Mouse (Mus musculus) hindbrain, postnatal 0 days (tissue): ENCODE results near the gene Mipol1. TPM values are rescaled to one million over a fixed set of nuclear protein-coding genes. Genes with fewer than 3 reads are reported as not detected.
"Not testable (repeated sequence)": the region's sequence is repeated elsewhere in the genome, so short reads cannot be mapped to it uniquely, and the experiment has no call there.

Experiments
- ATAC-seq: fragments of 200-750 bp; cut with Nextera tagmentation; 2 replicates; pipeline ENCODE4 v1.8.0; 2017; ENCODE audit warnings: mild to moderate bottlenecking, moderate TSS enrichment, moderate library complexity
- DNase-seq: peaks from one replicate; pipeline ENCODE4 v3.0.0-alpha.2; 2015; ENCODE audit warnings: low spot score
- H3K27ac ChIP-seq: fragments of 300-500 bp; sonication (generic); 2 replicates; pipeline ENCODE4 v1.5.1; 2014; ENCODE audit warnings: mild to moderate bottlenecking
- H3K27me3 ChIP-seq: fragments of 300-500 bp; sonication (generic); 2 replicates; pipeline ENCODE4 v1.6.1; 2014; ENCODE audit warnings: low read length, mixed read lengths; ENCODE audit not compliant: insufficient read depth
- H3K36me3 ChIP-seq: fragments of 300-500 bp; sonication (generic); 2 replicates; pipeline ENCODE4 v1.6.1; 2014; ENCODE audit warnings: low read length, mixed read lengths; ENCODE audit not compliant: insufficient read depth
- H3K4me1 ChIP-seq: fragments of 300-500 bp; sonication (generic); 2 replicates; pipeline ENCODE4 v1.6.1; 2014; ENCODE audit warnings: antibody characterized with exemption, low read length, mixed read lengths; ENCODE audit not compliant: insufficient read depth
- H3K4me2 ChIP-seq: fragments of 300-500 bp; sonication (generic); 2 replicates; pipeline ENCODE4 v1.6.1; 2014; ENCODE audit warnings: low read depth, mild to moderate bottlenecking, low read length, moderate library complexity, mixed read lengths
- H3K4me3 ChIP-seq: fragments of 300-500 bp; sonication (generic); 2 replicates; pipeline ENCODE4 v1.5.1; 2014; ENCODE audit warnings: low read length
- H3K9ac ChIP-seq: fragments of 300-500 bp; sonication (generic); replicated peaks from 2 replicates; pipeline ENCODE4 v1.6.1; 2014; ENCODE audit warnings: mild to moderate bottlenecking, low read length, moderate library complexity, mixed read lengths
- H3K9me3 ChIP-seq: fragments of 300-500 bp; sonication (generic); 2 replicates; pipeline ENCODE4 v1.6.1; 2016; ENCODE audit warnings: low read length, mixed read lengths
- CTCF ChIP-seq: IDR thresholded peaks from 2 replicates; pipeline ENCODE4 v1.5.1; 2016; ENCODE audit warnings: antibody characterized with exemption, control low read depth, low read depth
- WGBS: fragments of 180-500 bp; shearing (Covaris S2); extraction: QIAGEN DNeasy Blood & Tissue Kit; methylation state at CpG from one replicate; pipeline ENCODE4 v1.1.7; 2014; 5-methylcytosine and 5-hydroxymethylcytosine counted together
- polyA plus RNA-seq: library from polyadenylated mRNA; unstranded; fragments of >200 nt; fragmentation: Nextera tagmentation; extraction: Ambion mirVana; gene quantifications from 2 replicates; pipeline ENCODE4 v1.2.1, GENCODE M21; 2015
- total RNA-seq: library from RNA; depleted of rRNA; stranded (reverse); fragments of >200 nt; gene quantifications from 2 replicates; pipeline ENCODE4 v1.2.3, GENCODE M21; 2014

The Mipol1 gene
- total and polyA plus RNA-seq, 2 experiments from 2014 or later, result 4.5 to 6.3 TPM

DNA sequence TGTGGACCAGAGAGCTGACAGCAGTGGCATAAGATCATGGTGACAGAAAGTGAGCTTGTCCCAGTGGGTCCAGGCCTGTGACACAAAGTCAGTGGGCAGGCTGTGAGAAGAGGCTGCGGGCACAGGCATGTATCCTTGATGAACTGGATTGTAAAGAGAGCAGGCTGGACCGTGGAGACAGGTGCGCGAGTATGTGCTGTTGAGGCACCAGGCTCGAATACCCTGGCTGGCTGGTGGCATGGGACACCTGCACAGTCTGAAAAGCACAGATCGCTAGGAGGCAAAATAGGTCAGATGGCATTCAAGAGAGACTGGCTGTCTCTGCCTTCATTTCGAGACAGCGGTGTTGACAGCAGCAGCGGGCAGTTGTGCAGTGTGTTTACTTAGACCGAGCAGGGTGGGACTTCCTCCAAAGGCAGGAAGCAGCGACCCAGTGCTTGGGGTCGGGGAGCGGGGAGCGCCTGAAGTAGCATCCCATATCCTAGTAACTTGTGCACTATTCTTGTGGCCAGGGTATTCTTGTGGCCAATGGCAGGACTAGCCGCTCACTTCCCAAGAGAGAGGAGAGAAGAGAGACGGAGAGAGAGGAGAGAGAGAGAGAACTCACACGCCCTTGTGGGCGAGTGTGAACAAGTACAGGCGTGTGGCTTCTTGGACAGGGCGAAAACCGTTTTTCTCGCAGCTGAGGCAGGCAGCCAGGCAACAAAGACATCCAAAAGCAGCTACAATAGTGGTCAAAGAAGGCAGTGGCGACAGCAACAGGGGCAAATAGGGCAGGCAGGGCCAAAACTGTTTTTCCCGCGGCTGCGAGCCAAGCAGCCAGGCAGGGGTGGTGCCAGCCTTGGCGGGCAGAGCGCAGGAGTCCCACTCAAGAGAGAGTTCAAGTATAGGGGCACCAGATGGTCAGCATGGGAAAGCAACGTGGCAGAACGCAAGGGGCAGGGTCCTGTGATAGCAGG, 18.6 kb upstream of the Mipol1 start:
- Histone ChIP-seq H3K4me2 (peak overlapping the region; percentile 90), H3K9me3 (no peaks in the 10 kb centered on the region), H3K9ac (peak overlapping the region; percentile 44), H3K27ac (0 out of 2 replicates have a peak overlapping the region, but pooled peaks have one; percentile 15), H3K4me1 (no peaks in the 10 kb centered on the region), H3K4me3 (peak overlapping the region; percentile 42), H3K27me3 (no peaks in the 10 kb centered on the region), H3K36me3 (no peaks in the 10 kb centered on the region)
- ATAC-seq (peak; percentile 84), DNase-seq (peak; percentile 54)
- 7% methylated on average over 30 of the region's 30 CpGs for WGBS
- TF ChIP-seq CTCF, result no peak

DNA sequence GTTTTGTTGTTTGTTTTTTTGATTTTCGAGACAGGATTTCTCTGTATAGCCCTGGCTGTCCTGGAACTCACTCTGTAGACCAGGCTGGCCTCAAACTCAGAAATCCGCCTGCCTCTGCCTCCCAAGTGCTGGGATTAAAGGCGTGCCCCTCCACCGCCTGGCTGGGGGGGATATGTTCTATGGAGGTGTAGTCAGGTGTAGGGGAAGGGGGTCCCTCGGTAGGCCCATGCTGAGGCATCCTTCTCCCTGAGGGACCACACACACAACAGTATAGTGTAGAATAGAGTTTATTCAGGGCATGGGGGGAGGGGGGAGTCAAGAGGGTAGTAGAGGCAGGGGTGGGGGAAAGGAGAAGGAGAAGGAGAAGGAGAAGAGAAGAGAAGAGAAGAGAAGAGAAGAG, 17.8 kb upstream of the Mipol1 start:
- H3K36me3 ChIP-seq, H3K4me1 ChIP-seq, H3K4me3 ChIP-seq, H3K27me3 ChIP-seq, ATAC-seq, H3K27ac ChIP-seq, H3K9me3 ChIP-seq, DNase-seq, H3K9ac ChIP-seq: not testable (repeated sequence)
- 78% methylated on average over 5 of the region's 5 CpGs for WGBS
- peak overlapping the region; percentile 90; the same call in 1 of the 2 replicates for H3K4me2 ChIP-seq

- no peak for TF ChIP-seq CTCF
- Histone ChIP-seq H3K27ac (no peak overlapping the region), H3K4me2 (no peak overlapping the region), H3K36me3 (no peaks in the 10 kb centered on the region), H3K9ac (no peak overlapping the region), H3K4me1 (no peaks in the 10 kb centered on the region), H3K27me3 (no peaks in the 10 kb centered on the region), H3K4me3 (no peak overlapping the region), H3K9me3 (no peaks in the 10 kb centered on the region)
- 90% methylated on average over 9 of the region's 9 CpGs for WGBS
- no peak for DNase-seq
- no peak for ATAC-seq
These were observed 3.8 kb upstream of the Mipol1 start for GRCm38 (mm10) chr12:57226411-57226810.

GRCm38 (mm10) chr12:57227776-57228175, 2.5 kb upstream of the Mipol1 start:
- no peak overlapping the region for H3K27ac ChIP-seq
- H3K4me3 ChIP-seq, result no peak overlapping the region
- H3K4me2 ChIP-seq, result no peak overlapping the region
- no peak overlapping the region for H3K9ac ChIP-seq
- no peak for TF ChIP-seq CTCF
- WGBS, result 85% methylated on average over 4 of the region's 8 CpGs
- no peaks in the 10 kb centered on the region for H3K27me3 ChIP-seq
- ATAC-seq (no peak), DNase-seq (no peak)
- no peaks in the 10 kb centered on the region for H3K9me3 ChIP-seq
- H3K36me3 ChIP-seq, result no peaks in the 10 kb centered on the region
- no peaks in the 10 kb centered on the region for H3K4me1 ChIP-seq

DNA sequence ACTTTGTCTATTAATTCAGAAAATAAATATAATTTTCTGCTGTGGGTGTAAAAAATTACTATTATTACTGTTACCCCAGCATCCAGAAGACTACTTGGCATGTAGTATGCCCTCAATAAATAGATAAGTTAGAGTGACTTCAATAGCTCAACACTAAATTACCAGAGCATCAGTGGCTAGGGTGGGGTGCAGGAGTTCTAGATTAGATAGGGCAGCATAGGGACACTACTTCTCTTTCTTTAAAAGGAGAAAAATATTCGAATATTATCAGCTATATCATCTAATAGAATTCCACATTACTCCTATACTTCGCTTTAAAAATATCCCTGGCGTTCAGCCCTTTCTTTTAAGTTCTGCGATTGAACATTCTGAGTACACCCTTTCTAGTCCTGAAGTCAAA, 524 bp upstream of the Mipol1 start:
- Histone ChIP-seq H3K9me3 (no peaks in the 10 kb centered on the region), H3K4me3 (peak overlapping the region; percentile 81), H3K9ac (peak overlapping the region; percentile 67; the same call in 1 of the 2 replicates), H3K4me1 (no peaks in the 10 kb centered on the region), H3K27ac (peak overlapping the region; percentile 79; the same call in 1 of the 2 replicates), H3K4me2 (peak overlapping the region; percentile 81), H3K36me3 (no peaks in the 10 kb centered on the region), H3K27me3 (no peaks in the 10 kb centered on the region)
- ATAC-seq, result no peak
- no peak for DNase-seq
- TF ChIP-seq CTCF, result no peak
- WGBS, result 34% methylated on average over 4 of the region's 4 CpGs

DNA sequence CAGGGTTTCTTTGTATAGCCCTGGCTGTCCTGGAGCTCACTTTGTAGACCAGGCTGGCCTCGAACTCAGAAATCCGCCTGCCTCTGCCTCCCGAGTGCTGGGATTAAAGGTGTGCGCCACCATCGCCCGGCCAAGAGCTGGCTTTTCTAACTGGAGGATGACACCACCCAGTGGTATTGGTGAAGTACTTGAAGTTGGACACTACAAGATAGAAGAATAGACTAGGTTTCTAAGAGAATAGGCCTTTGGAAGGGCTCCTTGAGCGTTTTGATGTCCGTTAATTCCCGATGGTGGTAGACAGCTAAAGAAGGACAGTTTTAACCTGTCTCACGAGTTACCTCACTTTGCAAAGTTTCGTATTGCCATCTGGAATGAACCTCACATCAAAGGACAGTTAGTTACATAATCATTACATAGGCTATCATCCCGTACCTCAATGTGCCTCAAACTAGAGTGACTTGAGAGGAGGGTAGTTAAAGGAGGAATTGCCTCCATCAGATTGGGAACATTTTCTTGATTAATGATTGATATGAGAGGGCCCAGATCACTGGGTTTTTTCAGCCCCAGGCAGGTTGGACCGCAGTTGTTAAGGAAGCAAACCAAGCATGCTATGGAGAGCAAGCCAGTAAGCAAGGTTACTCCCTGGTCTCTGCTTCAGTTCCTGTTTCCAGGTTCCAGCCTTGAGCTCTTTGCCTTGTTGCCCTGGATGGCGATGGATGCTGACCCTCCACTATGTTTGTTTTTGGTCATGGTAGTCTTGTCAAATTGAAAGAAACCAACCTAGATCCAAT, 1.1 kb downstream of the Mipol1 start:
- no peaks in the 10 kb centered on the region for H3K27me3 ChIP-seq
- peak; percentile 21 for DNase-seq
- H3K9ac ChIP-seq, result no peak overlapping the region; the same call in 1 of the 2 replicates
- no peaks in the 10 kb centered on the region for H3K36me3 ChIP-seq
- H3K27ac ChIP-seq, result 0 out of 2 replicates have a peak overlapping the region, but pooled peaks have one; percentile 79
- H3K4me2 ChIP-seq, result peak overlapping the region; percentile 81
- no peaks in the 10 kb centered on the region for H3K4me1 ChIP-seq
- H3K9me3 ChIP-seq, result no peaks in the 10 kb centered on the region
- TF ChIP-seq CTCF, result peak; percentile 31
- H3K4me3 ChIP-seq, result peak overlapping the region; percentile 81
- ATAC-seq, result no peak
- WGBS, result 74% methylated on average over 14 of the region's 14 CpGs
